Mouse (Mus musculus) CD4-positive, CD25-positive, alpha-beta regulatory T cell, adult 4 months (primary cell): Measurements from ENCODE around the gene Glp2r. TPM values are rescaled to one million over a fixed set of nuclear protein-coding genes. Genes with fewer than 3 reads are reported as not detected.

Experiments
- ATAC-seq: one replicate; pipeline ENCODE4 v1.8.0; 2017
- polyA plus RNA-seq, 2 experiments: library from polyadenylated mRNA; unstranded; fragments of 100-300 nt; shearing (Covaris generic); gene quantifications; one replicate each; pipeline ENCODE4 v1.2.1; 2017

The Glp2r gene
- polyA plus RNA-seq: not detected

DNA sequence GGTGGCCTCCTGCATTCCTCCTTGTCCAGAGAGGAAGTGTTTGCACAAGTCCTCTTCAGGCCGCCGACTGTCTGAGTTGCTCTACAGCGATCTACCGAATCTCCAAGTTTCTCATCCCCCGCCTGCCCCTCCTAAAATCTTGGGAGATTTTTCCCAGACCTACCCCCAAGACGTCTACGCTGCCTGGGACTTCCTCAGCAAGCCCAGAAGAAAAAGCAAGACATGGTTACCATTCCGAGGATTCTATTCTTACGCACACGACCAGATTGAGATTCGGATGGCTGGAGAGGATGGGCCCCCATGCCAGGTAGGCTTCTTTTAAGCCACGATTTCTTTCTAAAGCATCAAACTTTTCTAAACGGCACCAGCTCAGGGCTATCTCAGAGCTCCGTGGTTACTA is at the start of gene Glp2r:
Gene Glp2r, minus strand, starts transcription at position 101 of the 400 bp plus-strand sequence.
- no peak for ATAC-seq

GRCm38 (mm10) chr11:67820221-67820620 is 49.3 kb upstream of the Glp2r start:
- ATAC-seq: no peak

DNA sequence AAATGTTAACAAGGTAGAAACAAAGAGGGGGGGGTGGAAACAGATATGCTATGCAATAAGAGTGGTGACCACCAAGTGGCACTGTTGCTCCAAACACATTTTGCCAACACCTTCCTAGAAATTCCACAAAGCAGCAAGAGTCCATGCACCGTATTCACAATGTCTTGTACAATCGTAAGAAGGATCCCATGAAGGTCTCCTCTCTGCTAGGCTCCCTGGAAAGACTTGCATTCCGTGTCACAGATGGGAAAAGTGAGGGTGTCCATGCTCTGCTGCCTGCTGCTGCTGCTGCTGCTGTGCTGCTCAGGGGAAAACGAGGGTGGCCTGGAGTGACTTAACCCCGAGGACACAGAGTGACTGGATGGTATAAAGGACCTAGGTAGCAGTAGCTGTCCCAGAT is 48.7 kb upstream of the Glp2r start:
- ATAC-seq: no peak

DNA sequence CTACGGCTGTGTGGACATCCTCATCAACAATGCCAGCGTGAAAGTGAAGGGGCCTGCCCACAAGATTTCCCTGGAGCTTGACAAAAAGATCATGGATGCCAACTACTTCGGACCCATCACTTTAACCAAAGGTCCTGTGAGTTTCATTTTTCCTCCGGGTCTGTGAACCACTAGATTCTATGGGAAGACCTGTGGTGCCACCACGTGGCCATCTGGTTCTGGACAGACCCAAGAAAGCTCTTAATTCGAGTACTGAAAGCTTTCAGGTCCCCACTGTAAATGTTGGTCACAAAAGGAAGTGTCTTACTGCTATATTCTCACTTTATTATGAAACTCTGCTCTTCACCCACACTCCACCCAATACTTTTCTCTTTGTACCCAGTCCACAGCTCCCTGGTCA is 40.6 kb upstream of the Glp2r start:
- no peak for ATAC-seq

GRCm38 (mm10) chr11:67808051-67808450 is 37.1 kb upstream of the Glp2r start:
- ATAC-seq: no peak

GRCm38 (mm10) chr11:67806832-67807597 is 36.1 kb upstream of the Glp2r start:
- ATAC-seq: no peak

- no peak for ATAC-seq
Observed at GRCm38 (mm10) chr11:67805538-67805937, 34.6 kb upstream of the Glp2r start.

GRCm38 (mm10) chr11:67801169-67801568 is 30.2 kb upstream of the Glp2r start:
- ATAC-seq: no peak

- no peak for ATAC-seq
Observed at GRCm38 (mm10) chr11:67800130-67800723, 29.3 kb upstream of the Glp2r start.

GRCm38 (mm10) chr11:67797931-67798330 is 27.0 kb upstream of the Glp2r start, which contains the start of gene Dhrs7c:
Gene Dhrs7c (plus strand): TSS chr11:67798187.
- no peak for ATAC-seq

DNA sequence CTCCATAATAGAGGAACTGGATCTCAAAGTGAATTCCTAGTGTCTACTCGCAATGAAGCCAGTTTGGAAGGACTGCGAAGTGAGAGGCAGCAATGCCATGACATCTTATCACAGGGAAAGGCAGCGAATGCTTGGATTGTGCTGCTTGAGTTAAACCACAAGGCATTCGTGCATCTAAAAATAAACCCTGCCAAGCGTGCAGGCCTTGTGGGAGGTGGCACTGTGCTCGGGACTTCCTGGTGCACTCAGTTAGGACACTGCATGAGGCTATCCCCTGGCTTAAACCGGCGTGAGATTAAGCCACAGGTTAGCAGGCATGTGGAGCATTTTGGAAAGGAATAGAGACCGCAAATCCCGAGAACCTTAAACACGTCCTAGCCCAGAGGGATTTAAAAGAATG is 19.2 kb upstream of the Glp2r start:
- ATAC-seq: no peak

DNA sequence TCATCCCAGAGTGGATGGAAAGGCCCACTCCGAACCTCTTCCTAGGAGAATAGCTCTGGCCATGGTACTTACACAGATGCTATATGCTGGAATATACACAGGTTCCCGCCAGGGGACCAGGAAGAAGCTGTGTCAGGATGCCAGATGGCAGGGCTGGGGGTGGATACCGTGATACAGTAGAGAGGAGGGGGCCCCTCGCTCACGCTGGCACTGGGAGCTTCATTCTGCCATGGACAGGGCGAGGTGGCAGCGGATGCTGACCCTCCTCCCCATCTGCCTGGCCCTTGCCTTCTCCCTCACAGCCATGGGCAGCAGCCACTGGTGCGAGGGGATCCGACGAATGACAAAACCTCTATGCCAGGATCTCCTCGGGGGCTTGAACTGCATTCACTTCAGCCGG is 3.4 kb upstream of the Glp2r start, which contains the start of gene Gsg1l2:
Gene Gsg1l2, plus strand, starts transcription at position 230 of the 400 bp plus-strand sequence.
- no peak for ATAC-seq

GRCm38 (mm10) chr11:67772577-67772976 is 1.6 kb upstream of the Glp2r start:
- ATAC-seq: no peak

- no peak for ATAC-seq
Observed at GRCm38 (mm10) chr11:67771691-67772090, 738 bp upstream of the Glp2r start.

GRCm38 (mm10) chr11:67757373-67758167 is 13.4 kb downstream of the Glp2r start:
- no peak for ATAC-seq

- ATAC-seq: no peak
Observed at GRCm38 (mm10) chr11:67756287-67756686, 14.7 kb downstream of the Glp2r start.

GRCm38 (mm10) chr11:67741569-67741968 is 29.4 kb downstream of the Glp2r start:
- ATAC-seq: no peak

DNA sequence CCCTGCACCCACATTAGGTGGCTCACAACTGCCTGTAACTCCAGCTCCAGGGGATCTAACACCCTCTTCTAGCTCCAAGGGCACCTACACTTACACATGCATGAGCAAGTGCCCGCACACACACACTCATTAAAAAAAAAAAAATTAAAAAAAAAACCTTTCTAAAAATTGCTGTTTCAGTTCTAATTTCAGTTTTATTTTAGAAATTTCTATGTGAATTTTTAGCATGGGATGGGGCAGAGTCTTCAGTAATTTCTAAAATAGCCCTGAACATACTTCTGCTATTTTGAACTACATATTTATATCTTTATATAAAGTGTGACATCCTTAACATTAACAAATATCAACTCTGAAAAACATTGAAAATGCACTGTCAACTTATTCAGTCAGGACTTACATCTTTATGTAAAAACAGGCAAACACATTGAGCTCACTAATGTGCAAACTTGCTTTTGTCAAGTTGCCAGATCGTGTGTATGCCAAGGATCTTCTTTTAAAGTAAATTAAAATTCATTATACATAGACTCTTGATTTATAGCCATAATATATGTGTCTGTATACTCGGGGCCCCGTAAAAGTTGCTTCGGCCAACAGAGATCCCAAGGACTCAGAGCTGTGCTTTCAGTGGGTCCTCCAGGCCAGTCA is 32.0 kb downstream of the Glp2r start:
- no peak for ATAC-seq

DNA sequence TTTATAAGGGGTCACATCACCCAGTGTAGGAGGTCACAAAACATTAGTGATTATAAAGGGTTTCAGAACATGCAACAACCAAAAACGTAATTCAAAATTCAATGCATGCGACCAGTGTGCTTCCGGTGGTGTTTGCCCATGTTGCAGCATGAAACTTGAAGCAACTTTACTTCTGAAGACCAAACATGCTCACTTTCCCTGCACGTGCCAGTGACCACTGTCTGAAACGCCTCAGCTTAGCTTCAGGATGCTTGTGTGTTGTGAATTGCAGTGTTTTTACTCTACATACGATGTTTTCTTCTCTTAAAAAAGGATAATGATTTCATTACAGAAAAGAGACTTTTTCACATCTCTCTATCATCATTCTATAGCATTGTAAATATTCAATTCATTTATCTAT is 32.6 kb downstream of the Glp2r start:
- ATAC-seq: no peak

GRCm38 (mm10) chr11:67734597-67734996 is 36.4 kb downstream of the Glp2r start:
- ATAC-seq: no peak

GRCm38 (mm10) chr11:67733726-67734125 is 37.2 kb downstream of the Glp2r start:
- ATAC-seq: no peak

DNA sequence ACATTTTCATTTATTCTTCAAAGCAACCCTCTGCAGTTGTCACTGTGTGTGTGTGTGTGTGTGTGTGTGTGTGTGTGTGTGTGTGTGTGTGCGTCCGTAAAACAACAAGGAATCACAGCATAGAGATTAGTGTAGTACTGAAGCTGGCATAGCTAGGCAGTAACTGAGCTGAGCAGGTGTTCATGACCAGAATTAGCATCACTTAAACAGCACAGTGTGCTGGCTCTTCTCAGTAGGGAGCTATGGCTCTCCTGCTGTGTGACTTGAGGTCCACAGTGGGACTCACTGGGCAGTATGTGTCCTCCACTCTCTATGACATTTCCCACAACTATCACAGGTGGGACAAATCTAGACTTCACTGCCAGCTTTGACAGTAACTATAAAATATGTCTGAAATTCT is 39.9 kb downstream of the Glp2r start:
- no peak for ATAC-seq

DNA sequence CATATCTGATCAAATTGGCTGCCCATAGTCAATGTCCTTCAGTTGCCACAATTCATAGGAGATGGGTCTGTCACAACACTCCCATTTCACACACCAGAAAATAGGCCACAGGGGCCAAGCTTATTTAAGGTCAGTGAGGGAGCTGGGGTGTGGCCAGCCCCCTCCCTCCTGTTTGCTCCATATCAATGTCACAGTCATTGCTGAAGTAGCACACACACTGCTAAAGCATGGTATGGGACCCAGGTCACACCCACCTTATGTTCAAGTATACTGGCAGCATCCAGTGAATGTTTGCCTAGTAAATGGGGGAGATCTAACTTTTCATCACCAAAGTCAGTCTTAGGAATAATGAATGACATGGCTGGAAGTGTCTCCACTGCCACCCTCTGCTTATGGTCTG is 42.2 kb downstream of the Glp2r start:
- ATAC-seq: no peak
